Mouse (Mus musculus): ENCODE measurements around the gene Epha4. TPM values are rescaled to one million over a fixed set of nuclear protein-coding genes. Genes with fewer than 3 reads are reported as not detected.

Gene Epha4
- polyA plus RNA-seq, 1 experiment from 2014 or later = 12.0 TPM

DNA sequence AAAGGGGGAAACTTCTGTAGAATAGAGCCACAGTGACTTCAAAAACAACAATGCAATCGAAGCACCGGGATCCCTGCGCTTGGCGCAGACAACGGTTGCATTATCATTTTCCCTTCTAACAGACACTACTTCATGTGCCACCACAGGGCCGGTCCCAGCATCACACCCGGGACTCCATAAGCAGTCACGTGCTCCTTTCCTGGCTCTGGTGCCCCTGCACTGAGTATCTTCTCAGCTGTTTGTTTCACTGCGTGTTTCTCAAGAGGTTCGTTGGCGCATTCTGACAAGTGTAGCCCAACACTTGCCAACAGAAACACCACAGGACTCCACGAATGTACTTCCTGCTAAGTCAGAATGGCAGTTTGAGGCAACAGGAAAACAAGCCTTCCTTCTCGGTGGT is 102.6 kb downstream of the Epha4 start:
- no peak for TF ChIP-seq CTCF (IDR thresholded peaks at IDR 0.05; ENCODE audit: low read depth)
- ATAC-seq (replicated peaks; ENCODE audit: low FRiP score, low read depth) = no peak
- DNase-seq (ENCODE audit: low spot score) = no peak
- H3K4me2 ChIP-seq (ENCODE audit: low read length) = no peak overlapping the region
- WGBS = 83% methylated on average over 13 of the region's 13 CpGs
- no peaks in the 10 kb centered on the region for H3K4me1 ChIP-seq (replicated peaks; ENCODE audit: insufficient read depth, low read length)
- H3K36me3 ChIP-seq (ENCODE audit: insufficient read depth, low read length) = no peaks in the 10 kb centered on the region
- no peak overlapping the region for H3K4me3 ChIP-seq (replicated peaks; ENCODE audit: low read depth, low read length)
- H3K9ac ChIP-seq (ENCODE audit: low read depth, low read length) = no peak overlapping the region
- H3K27me3 ChIP-seq (ENCODE audit: insufficient read depth, low read length) = no peaks in the 10 kb centered on the region
- H3K27ac ChIP-seq = no peak overlapping the region
- H3K9me3 ChIP-seq (replicated peaks; ENCODE audit: low read length) = no peaks in the 10 kb centered on the region

DNA sequence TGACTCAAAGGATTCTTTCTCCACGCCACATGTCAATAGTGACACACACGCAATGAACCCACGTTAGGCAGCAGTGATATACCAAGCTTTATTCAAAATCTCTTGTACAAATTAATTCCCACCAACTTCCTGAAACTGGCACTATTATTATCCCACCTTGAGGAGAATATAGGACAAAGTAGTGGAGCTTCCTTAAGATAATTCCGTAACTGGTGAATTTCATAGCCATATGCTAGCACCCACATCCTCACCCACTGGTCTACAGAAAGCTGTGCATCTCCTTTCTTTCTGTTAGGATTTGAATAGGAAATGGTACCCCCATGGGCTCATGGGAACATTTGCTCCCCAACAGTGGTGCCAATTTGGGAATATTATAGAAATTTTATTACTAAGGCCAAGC is 103.7 kb downstream of the Epha4 start:
- Histone ChIP-seq H3K4me2 (ENCODE audit: low read length) (no peak overlapping the region), H3K9ac (ENCODE audit: low read depth, low read length) (no peak overlapping the region), H3K27ac (no peak overlapping the region), H3K4me1 (replicated peaks; ENCODE audit: insufficient read depth, low read length) (no peaks in the 10 kb centered on the region), H3K27me3 (ENCODE audit: insufficient read depth, low read length) (no peaks in the 10 kb centered on the region), H3K9me3 (replicated peaks; ENCODE audit: low read length) (no peaks in the 10 kb centered on the region), H3K36me3 (ENCODE audit: insufficient read depth, low read length) (no peaks in the 10 kb centered on the region), H3K4me3 (replicated peaks; ENCODE audit: low read depth, low read length) (no peak overlapping the region)
- no peak for TF ChIP-seq CTCF (IDR thresholded peaks at IDR 0.05; ENCODE audit: low read depth)
- no peak for DNase-seq (ENCODE audit: low spot score)
- WGBS = 96% methylated on average over 4 of the region's 4 CpGs
- no peak for ATAC-seq (replicated peaks; ENCODE audit: low FRiP score, low read depth)

DNA sequence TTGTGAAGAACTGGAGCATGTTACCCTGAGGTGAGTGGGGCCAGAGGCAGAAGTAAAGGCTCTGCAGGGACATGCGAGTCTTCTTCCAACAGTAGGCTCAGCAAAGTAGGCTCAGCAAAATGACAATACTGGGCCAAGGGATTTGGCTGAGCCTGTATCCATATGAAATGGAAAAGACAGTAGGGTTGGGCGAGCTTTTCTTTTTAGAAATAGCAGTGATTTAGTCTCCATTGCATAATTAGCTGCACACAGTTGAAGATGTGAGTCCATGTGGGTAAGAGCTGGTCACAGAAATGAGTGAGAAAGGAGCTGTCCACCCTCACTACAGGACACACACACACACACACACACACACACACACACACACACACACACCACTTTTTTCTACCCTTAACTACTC is 104.2 kb downstream of the Epha4 start:
- Histone ChIP-seq H3K36me3 (ENCODE audit: insufficient read depth, low read length) (no peaks in the 10 kb centered on the region), H3K9me3 (replicated peaks; ENCODE audit: low read length) (no peaks in the 10 kb centered on the region), H3K27ac (no peak overlapping the region), H3K4me2 (ENCODE audit: low read length) (no peak overlapping the region), H3K27me3 (ENCODE audit: insufficient read depth, low read length) (no peaks in the 10 kb centered on the region), H3K4me1 (replicated peaks; ENCODE audit: insufficient read depth, low read length) (no peaks in the 10 kb centered on the region), H3K9ac (ENCODE audit: low read depth, low read length) (no peak overlapping the region), H3K4me3 (replicated peaks; ENCODE audit: low read depth, low read length) (no peak overlapping the region)
- no peak for TF ChIP-seq CTCF (IDR thresholded peaks at IDR 0.05; ENCODE audit: low read depth)
- ATAC-seq (replicated peaks; ENCODE audit: low FRiP score, low read depth) = no peak
- no peak for DNase-seq (ENCODE audit: low spot score)
- WGBS = 88% methylated on average over 2 of the region's 2 CpGs

- 75% methylated on average over 3 of the region's 3 CpGs for WGBS
- no peaks in the 10 kb centered on the region for H3K36me3 ChIP-seq (ENCODE audit: insufficient read depth, low read length)
Measured at GRCm38 (mm10) chr1:77410153-77410552, 104.7 kb downstream of the Epha4 start.

DNA sequence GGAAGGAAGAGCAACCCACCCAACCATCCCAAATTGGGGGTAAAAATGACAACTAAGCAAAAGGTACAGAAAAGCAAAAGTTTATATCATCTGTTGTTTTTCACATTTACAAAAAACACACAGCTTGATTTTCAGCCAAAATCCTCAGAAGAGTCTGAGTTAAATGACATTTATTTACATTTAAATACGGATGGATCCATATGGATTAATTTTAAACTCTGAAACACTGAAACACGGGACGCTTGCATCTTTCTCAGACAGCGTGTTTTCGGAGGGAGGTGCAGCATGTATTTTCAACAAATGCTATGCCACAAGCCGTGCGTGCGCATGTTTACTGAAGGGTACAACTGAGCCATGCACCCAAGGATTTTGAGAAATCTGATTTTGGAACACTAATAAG is 105.4 kb downstream of the Epha4 start:
- WGBS = 91% methylated on average over 8 of the region's 8 CpGs
- no peak for TF ChIP-seq CTCF (IDR thresholded peaks at IDR 0.05; ENCODE audit: low read depth)
- H3K4me3 ChIP-seq (replicated peaks; ENCODE audit: low read depth, low read length) = no peak overlapping the region
- no peak for ATAC-seq (replicated peaks; ENCODE audit: low FRiP score, low read depth)
- no peak overlapping the region for H3K9ac ChIP-seq (ENCODE audit: low read depth, low read length)
- H3K4me2 ChIP-seq (ENCODE audit: low read length) = no peak overlapping the region
- no peaks in the 10 kb centered on the region for H3K4me1 ChIP-seq (replicated peaks; ENCODE audit: insufficient read depth, low read length)
- no peaks in the 10 kb centered on the region for H3K9me3 ChIP-seq (replicated peaks; ENCODE audit: low read length)
- no peaks in the 10 kb centered on the region for H3K27me3 ChIP-seq (ENCODE audit: insufficient read depth, low read length)
- H3K27ac ChIP-seq = no peak overlapping the region
- DNase-seq (ENCODE audit: low spot score) = no peak
- no peaks in the 10 kb centered on the region for H3K36me3 ChIP-seq (ENCODE audit: insufficient read depth, low read length)

More at GRCm38 (mm10) chr1:77410153-77410552, 104.7 kb downstream of the Epha4 start:
- no peak for ATAC-seq (replicated peaks; ENCODE audit: low FRiP score, low read depth)
- no peak for DNase-seq (ENCODE audit: low spot score)
- H3K4me3 ChIP-seq (replicated peaks; ENCODE audit: low read depth, low read length) = no peak overlapping the region
- no peak overlapping the region for H3K4me2 ChIP-seq (ENCODE audit: low read length)
- no peak overlapping the region for H3K9ac ChIP-seq (ENCODE audit: low read depth, low read length)
- no peaks in the 10 kb centered on the region for H3K9me3 ChIP-seq (replicated peaks; ENCODE audit: low read length)
- H3K27ac ChIP-seq = no peak overlapping the region
- TF ChIP-seq CTCF (IDR thresholded peaks at IDR 0.05; ENCODE audit: low read depth) = no peak
- no peaks in the 10 kb centered on the region for H3K4me1 ChIP-seq (replicated peaks; ENCODE audit: insufficient read depth, low read length)
- H3K27me3 ChIP-seq (ENCODE audit: insufficient read depth, low read length) = no peaks in the 10 kb centered on the region

DNA sequence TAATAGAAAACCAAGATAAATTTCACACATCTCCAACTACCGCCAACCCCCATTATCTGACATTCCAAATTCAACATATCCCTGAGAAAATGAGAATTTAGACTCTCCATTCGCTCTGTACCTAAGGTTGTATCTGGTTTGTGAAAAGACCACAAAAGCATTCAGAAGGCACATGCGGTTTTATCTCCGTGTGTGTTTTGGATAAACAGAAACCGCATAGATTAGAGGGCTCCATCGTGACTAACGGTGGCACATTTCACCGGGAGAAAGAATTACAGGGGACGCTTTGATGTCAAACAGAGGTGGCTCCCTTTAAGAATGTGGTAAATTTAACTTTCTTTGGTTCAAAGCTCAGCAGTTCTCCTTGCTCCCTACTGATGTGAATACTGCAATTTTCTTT is 107.5 kb downstream of the Epha4 start:
- Histone ChIP-seq H3K4me3 (replicated peaks; ENCODE audit: low read depth, low read length) (no peak overlapping the region), H3K9ac (ENCODE audit: low read depth, low read length) (no peak overlapping the region), H3K4me1 (replicated peaks; ENCODE audit: insufficient read depth, low read length) (no peaks in the 10 kb centered on the region), H3K27ac (no peak overlapping the region), H3K4me2 (ENCODE audit: low read length) (no peak overlapping the region), H3K9me3 (replicated peaks; ENCODE audit: low read length) (no peaks in the 10 kb centered on the region), H3K27me3 (ENCODE audit: insufficient read depth, low read length) (no peaks in the 10 kb centered on the region), H3K36me3 (ENCODE audit: insufficient read depth, low read length) (no peaks in the 10 kb centered on the region)
- ATAC-seq (replicated peaks; ENCODE audit: low FRiP score, low read depth) (no peak), DNase-seq (ENCODE audit: low spot score) (no peak)
- no peak for TF ChIP-seq CTCF (IDR thresholded peaks at IDR 0.05; ENCODE audit: low read depth)
- 39% methylated on average over 9 of the region's 9 CpGs for WGBS

DNA sequence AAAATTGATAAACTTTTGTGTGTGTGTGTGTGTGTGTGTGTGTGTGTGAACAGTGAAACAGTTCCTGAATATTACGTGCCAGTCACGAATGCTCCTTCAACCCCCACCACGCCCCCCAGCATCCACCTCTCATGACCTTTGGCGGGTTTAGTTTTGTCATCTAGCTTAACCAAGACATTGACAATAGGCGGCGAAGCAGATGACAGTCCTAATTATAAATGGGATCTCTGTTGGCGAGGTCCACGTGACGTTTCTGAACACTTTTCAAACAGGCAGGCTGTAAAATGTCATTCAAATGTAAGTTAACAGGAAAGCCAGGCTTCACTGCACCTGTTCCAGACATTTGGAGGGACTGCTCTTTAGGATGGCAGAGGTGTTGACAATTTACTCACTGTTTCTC is 108.3 kb downstream of the Epha4 start:
- 63% methylated on average over 9 of the region's 9 CpGs for WGBS
- no peaks in the 10 kb centered on the region for H3K36me3 ChIP-seq (ENCODE audit: insufficient read depth, low read length)
- H3K9ac ChIP-seq (ENCODE audit: low read depth, low read length) = no peak overlapping the region
- no peak for DNase-seq (ENCODE audit: low spot score)
- H3K4me3 ChIP-seq (replicated peaks; ENCODE audit: low read depth, low read length) = no peak overlapping the region
- H3K4me2 ChIP-seq (ENCODE audit: low read length) = no peak overlapping the region
- ATAC-seq (replicated peaks; ENCODE audit: low FRiP score, low read depth) = no peak
- TF ChIP-seq CTCF (IDR thresholded peaks at IDR 0.05; ENCODE audit: low read depth) = no peak
- no peaks in the 10 kb centered on the region for H3K27me3 ChIP-seq (ENCODE audit: insufficient read depth, low read length)
- no peaks in the 10 kb centered on the region for H3K4me1 ChIP-seq (replicated peaks; ENCODE audit: insufficient read depth, low read length)
- H3K9me3 ChIP-seq (replicated peaks; ENCODE audit: low read length) = no peaks in the 10 kb centered on the region
- no peak overlapping the region for H3K27ac ChIP-seq
